Mouse (Mus musculus): ENCODE measurements around the gene Fhl1.

Gene Fhl1

GRCm38 (mm10) chrX:56753317-56754289 lies 22.0 kb downstream of the Fhl1 start:
- peak; percentile 22 for DNase-seq

GRCm38 (mm10) chrX:56755646-56756045 lies 24.1 kb downstream of the Fhl1 start:
- DNase-seq, result peak; percentile 23

GRCm38 (mm10) chrX:56756352-56756751 lies 24.8 kb downstream of the Fhl1 start:
- DNase-seq, result no peak

GRCm38 (mm10) chrX:56760257-56760760 lies 28.7 kb downstream of the Fhl1 start:
- DNase-seq, result no peak

GRCm38 (mm10) chrX:56769838-56770237 lies 38.3 kb downstream of the Fhl1 start:
- DNase-seq, result no peak

- DNase-seq, result no peak
Measured at GRCm38 (mm10) chrX:56771751-56772150, 40.2 kb downstream of the Fhl1 start.

GRCm38 (mm10) chrX:56773329-56773728 lies 41.7 kb downstream of the Fhl1 start:
- no peak for DNase-seq

- DNase-seq, result no peak
Measured at GRCm38 (mm10) chrX:56786281-56787061, 54.9 kb downstream of the Fhl1 start.

GRCm38 (mm10) chrX:56787486-56787885 lies 55.9 kb downstream of the Fhl1 start:
- no peak for DNase-seq

GRCm38 (mm10) chrX:56790591-56790990 lies 59.0 kb downstream of the Fhl1 start:
- no peak for DNase-seq

GRCm38 (mm10) chrX:56791268-56791667 lies 59.7 kb downstream of the Fhl1 start:
- DNase-seq, result peak; percentile 49

- no peak for DNase-seq
Measured at GRCm38 (mm10) chrX:56821765-56822603, 90.4 kb downstream of the Fhl1 start, which contains the start of gene Map7d3. TSS of gene Map7d3 (minus strand) at chrX:56822326.

GRCm38 (mm10) chrX:56827492-56827891 lies 95.9 kb downstream of the Fhl1 start:
- DNase-seq, result no peak

- no peak for DNase-seq
Measured at GRCm38 (mm10) chrX:56835842-56836241, 104.3 kb downstream of the Fhl1 start.

GRCm38 (mm10) chrX:56839369-56839768 lies 107.8 kb downstream of the Fhl1 start:
- DNase-seq, result peak; percentile 6

- DNase-seq, result no peak
Measured at GRCm38 (mm10) chrX:56841255-56841654, 109.7 kb downstream of the Fhl1 start.

All from cerebellum, adult 11 months (tissue).